Mouse (Mus musculus) urinary bladder, adult 18-20 months (tissue): ENCODE results near the gene Vps9d1.
A peak's percentile ranks its signal among the peaks of the same experiment; 100 is the strongest.
"Not testable (repeated sequence)": the region's sequence is repeated elsewhere in the genome, so short reads cannot be mapped to it uniquely, and the experiment has no call there.

ENCODE experiments used
- DNase-seq, 2 experiments: peaks; one replicate each; pipeline ENCODE4 v3.0.0; 2022; ENCODE audit warnings: low spot score in 2 of 2, mixed read lengths in 2 of 2

Vps9d1 gene

GRCm38 (mm10) chr8:123215430-123215829, 38.7 kb downstream of the Vps9d1 start:
- no peak for DNase-seq

DNA sequence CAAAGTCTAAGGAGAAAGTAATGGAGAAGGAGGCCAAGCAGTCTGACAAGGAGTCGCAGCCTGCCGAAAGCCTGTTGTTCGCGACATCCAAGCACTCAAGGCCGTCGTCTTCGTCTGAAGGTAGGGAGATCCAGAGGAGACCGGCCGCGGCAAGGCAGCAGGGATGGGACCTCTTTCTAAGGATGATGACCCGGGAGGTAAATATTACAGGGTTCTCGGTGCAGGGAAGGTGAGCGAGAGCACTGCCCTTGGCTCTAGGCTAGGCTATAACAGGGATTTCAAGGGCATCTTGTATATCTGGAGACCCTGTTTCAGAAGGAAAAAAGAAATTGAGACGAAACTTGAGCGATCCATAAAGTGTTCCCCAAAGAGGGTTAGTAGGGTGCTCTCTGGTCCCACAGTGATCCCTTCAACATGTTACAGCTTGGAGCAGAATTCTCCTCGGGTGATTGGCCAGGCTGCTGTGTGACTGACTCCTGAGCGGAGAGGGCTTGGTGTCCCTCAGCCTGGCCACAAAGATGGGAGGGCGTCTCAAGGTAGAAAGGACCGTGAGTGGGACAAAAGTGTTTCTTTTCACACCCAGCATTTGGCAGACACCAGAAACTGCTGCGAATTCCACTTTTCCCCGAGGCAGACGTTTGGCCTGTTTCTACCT, 40.9 kb downstream of the Vps9d1 start:
- no peak for DNase-seq

DNA sequence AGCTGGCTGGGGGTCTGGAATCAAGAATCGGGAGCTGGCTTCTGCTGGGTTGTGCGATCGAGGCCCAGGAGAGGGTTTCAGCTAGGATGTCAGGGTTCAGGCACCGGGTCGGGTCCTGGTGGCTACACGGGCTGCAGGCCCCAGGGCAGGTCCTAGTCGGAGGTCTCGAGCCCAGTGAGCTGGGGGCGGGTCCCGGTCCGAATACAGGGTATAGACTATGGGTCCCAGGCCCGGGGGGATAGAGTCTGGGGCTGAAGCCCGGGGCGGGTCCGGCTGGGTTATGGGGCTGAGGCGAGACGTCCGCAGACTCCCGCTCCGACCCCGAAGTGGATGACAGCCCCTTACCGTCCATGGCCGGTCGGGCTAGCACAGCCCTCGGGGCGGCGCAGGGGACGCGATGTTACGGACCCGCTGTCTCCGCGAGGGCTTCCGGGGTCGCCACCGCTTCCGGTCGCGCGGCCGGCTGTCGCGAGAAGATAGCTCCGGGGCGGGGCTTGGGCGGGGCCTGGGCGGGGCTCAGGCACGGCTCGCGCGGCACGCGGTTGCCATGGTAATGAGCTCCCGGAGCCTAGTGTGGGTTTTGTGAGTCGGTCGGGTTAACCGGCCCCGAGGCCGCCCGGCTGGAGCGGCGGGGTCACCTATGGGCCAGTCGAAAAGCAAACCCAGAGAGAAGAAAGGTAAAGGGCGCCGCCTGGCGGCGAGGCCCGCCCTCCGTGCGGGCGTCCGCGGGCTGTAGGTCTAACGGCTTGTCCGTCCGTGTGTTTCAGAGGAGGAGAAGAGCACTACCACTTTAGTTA, 41.6 kb downstream of the Vps9d1 start, which contains the start of the genes Chmp1a and Spata33:
Gene Chmp1a, minus strand, starts transcription at position 443 of the 797 bp plus-strand sequence.
Gene Spata33, plus strand, starts transcription at position 512 of the 797 bp plus-strand sequence.
- DNase-seq = peak; percentile 87 to 90

DNA sequence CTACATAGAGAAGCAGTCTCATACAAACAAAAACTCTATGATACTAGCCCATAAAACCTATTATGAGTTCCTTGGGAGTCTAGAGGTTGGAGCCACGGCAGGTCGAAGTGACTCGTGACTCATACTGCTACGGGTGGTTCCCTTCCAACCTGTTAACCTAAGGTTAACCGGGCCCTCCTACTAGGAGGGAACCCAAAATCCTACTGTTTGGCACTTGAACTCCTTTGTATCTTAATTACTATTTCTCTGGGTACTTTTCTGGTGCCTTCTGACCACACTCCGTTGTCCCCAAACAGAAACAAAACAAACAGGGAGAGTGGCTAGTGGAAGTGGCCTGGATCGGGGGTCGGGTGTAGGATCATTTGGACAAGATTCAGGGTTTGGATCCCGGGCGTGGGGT, 42.3 kb downstream of the Vps9d1 start:
- DNase-seq = no peak

DNA sequence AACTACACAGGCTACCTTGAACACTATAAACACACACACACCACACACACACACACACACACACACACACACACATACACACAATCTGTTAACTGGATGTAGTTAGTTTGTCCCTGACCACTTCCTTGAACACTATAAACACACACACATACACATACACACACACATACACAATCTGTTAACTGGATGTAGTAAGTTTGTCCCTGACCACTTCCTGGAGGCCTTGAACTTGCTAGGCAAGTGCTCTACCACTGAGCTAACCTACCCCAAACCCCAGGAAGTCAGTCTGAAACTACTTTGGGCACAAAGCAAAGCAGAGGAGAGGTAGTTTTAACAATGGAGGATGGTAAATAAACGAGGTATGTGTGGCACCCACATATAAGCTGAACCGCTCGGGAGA, 50.6 kb downstream of the Vps9d1 start:
- no peak for DNase-seq

- peak in 1 of 2 experiments; percentile 61 for DNase-seq
Observed at GRCm38 (mm10) chr8:123202288-123202687, 51.9 kb downstream of the Vps9d1 start.

DNA sequence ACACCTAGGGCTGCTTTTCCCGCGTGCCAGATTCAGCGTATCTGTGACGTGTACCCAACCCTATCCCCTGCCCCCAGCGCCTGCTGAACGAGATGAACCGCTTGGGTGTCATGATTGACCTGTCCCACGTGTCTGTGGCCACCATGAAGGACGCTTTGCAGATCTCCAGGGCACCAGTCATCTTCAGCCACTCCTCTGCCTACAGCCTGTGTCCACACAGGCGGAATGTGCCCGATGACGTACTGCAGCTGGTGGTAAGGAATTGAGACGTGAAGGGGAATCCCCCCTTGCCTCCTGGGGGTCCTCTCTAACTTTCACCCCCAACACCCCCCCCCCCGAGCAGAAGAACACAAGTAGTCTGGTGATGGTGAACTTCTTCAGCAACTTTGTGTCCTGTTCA, 54.3 kb downstream of the Vps9d1 start:
- DNase-seq = no peak

DNA sequence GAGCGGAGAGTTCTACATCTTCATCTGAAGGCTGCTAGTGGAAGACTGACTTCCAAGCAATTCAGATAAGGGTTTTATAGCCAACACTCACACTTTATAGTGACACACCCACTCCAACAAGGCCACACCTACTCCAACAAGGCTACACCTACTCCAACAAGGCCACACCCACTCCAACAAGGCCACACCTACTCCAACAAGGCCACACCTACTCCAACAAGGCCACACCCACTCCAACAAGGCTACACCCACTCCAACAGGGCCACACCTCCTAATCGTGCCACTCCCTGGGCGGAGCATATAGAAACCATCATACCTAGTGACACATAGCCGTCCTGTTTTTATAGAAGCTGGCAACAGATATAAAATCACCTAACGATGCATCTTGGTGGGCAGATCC, 57.1 kb downstream of the Vps9d1 start:
- not testable (repeated sequence) for DNase-seq

DNA sequence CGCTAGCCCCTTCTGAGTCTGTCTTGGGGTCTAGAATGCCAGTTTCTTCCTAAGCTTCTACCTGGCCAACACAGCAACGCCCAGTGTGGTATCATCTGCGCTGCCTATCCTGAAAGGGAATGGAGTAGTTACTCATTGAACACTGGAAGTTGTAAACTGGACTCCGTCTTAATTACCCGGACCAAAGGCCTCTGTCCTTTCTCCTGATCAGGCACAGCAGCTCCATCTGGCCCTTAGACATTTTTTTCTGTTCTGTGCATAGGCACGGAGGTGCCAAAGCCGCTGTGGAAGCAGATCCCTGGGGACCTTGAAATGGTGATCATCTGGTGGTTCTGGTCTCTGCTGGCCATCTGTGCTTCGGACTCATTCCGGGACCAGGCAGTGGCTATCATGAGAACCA, 60.4 kb downstream of the Vps9d1 start:
- DNase-seq = no peak
